Mouse (Mus musculus) thymus, postnatal 25 days (tissue): ENCODE data around the gene Ptpn11.

Source experiments
- DNase-seq: peaks from one replicate; pipeline ENCODE4 v3.0.0; 2022

The Ptpn11 gene

DNA sequence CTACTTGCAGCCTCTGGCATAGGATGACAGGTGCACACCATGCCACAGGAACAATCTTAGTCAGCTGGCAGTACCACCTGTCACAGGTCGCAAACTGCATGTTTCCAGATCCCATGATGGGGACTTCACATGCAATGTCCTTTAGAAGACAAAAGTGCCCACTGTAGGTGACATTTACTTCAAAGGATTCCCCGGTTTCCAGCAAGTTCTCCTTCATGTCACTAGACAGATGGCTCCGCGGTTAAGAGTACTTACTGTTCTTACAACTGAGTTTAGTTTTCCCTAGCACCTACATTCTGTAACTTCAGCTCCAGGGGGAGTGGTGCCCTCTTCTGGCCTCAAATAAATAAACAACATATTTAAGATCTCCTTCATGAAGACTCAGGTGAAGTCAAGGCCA lies 18.4 kb downstream of the Ptpn11 start:
- DNase-seq, result no peak

DNA sequence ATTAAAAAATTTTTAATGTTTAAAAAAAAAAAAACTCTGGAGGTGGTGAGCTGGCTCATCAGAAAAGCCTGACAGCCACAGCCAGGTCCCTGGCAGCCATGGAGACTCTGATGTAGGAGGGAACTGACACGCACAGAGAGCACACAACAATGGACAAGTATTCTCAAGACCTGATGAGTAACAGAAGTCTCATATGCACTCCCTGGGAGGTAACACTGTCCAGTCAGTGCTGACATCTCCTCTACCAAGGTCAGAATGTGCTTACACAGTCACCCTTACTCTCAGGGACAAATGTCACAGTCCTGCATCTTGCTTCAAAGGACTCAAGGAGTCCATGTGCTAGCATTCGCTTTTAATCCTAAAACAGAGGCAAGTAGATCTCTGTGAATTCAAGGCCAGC lies 21.6 kb downstream of the Ptpn11 start:
- DNase-seq, result no peak

DNA sequence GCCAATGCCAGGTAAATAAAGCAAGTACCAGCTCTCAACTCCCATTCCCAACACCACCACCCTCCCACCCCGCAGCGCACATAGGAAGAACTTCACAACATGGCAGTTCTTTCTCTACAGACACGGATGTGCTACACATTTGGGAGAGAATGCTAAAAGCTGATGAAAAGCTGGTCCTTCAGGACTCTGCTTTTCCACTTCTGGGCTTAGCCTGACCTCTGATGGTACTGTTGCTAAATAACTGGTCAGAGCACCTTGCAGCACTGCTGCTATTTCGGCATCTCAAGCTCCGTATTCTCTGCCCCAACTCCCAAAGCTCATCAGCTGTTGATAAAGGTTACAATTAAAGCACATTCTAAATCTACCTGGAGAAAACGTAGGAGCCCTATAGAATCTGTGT lies 24.3 kb downstream of the Ptpn11 start:
- no peak for DNase-seq

DNA sequence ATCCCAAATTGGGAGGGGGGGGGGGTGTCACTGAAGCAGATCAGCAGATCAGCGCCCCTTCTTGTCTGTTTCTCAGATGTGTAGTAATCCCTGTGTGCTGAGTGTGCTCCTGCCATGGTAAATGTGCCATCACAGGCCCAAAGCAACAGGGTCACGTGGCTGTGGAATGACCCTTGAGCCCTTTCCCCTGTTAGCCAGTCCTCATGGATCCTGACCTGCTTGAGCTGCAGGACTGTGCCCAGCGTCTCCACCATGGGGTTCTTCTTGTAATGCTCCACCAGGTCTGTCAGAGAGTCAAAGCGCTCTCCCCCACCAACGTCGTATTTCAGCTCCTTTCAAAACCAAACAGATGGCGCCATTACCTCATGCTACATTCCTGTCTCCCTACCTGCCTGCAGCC lies 28.3 kb downstream of the Ptpn11 start:
- DNase-seq, result no peak

DNA sequence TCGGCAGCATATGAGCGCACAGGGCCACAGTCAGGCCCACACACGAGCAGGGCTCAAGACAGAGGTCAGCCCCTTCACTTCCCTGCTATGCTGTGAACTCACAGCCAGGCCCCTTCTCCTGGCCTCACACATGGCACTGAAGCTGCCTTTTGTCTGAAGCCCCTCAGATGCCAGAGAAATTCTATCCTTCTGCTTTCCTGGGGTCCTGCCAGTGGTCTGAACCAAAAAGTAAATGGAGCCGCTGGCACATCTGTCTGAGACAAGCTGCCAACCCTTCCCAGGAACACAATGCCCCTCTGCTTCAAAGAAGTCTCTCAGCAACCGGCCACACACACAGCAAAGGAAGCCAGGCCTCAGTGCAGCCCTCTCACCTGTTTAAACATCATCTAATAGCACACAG lies 28.9 kb downstream of the Ptpn11 start:
- no peak for DNase-seq

DNA sequence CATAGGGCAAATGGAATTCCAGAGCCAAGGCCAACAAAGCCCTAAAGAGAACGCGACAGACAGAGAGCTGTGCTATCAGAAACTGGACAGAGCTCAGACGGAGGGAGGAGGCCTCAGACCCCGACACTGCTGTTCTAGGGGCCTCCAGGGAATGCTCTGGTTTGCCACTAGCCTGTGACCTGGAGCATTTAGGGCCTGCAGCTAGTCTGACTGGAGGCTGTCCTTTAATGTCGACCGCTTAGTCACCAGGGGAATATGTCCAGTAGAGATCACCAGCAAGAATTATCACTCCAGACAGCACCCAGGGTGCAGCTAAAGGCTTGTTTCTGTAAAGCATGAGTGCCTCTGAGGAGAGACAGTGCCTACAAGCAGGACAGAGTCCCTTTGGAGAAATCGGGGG lies 32.2 kb downstream of the Ptpn11 start:
- DNase-seq, result no peak

DNA sequence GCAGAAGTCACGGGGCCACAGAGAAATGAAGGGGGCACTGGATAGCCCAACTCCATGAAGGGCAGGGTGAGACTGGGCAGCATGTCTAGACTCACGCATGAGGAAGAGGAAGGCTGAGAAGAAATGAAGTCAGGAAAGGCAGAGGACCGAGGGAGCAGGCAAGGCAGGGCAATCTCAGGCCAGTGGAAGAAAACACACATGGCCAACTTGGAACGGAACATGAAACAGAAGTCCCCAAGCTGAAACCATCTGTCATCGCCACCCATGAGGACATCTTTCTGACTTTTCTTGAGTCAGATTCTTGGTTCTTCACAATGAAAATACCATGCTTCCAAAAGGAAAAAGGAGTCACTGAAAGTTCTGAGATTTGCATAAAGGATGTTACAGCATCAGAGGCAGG lies 33.7 kb downstream of the Ptpn11 start:
- no peak for DNase-seq

DNA sequence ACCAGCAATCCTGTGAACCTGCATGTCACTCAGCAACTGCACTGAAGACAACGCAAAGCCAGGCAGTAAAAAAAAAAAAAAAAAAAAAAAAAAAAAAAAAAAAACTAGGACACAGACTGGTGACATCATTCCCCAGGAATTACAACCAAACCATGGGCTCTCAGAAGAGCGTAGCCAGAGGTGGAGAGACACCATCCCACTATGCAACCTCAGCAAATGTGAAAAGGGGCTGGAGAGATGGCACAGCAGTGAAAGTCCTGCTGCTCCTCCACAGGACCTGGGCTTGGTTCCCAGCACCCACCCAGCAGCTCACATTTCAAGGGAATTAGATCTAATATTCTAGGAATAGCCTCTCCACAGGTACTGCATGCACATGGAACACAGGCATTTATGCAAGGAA lies 34.2 kb downstream of the Ptpn11 start:
- DNase-seq, result no peak

DNA sequence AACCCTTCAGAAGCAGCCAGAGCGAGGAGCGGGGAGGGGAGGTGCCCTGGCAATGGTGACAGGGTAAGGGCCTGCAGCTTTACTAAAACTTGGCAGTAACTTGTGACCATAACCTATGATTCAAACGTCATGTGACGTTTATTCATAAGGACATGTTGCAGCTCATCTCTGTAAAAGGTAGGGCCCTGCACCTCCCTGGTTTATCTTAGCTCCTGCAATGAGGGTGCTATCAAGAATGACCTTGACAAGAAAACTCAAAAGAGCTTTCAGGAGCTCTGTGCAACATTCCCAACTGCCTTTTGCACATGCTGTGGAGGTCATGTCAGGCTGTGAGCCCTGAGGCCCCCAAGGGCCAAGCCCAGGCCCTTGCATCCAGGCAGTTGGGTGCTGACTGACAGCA lies 35.1 kb downstream of the Ptpn11 start:
- no peak for DNase-seq

DNA sequence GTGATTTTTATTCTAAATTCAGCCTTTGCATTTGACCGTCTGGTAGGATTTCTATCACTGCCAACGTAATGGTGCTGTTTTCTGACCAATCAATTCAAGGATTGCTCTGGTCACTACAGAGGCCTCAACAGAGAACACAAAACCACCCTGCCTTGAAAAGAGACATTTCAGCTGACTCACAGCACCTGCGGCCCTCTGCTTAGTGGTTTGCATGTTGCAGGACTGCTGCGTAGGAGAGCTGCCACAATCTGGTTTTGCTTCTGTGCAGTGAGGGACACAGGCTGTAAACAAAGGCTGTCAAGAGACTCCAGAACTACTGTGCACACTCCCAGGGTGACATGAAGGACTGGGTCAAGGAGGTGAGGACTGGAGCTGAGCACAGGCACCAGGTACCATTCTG lies 40.5 kb downstream of the Ptpn11 start:
- no peak for DNase-seq

DNA sequence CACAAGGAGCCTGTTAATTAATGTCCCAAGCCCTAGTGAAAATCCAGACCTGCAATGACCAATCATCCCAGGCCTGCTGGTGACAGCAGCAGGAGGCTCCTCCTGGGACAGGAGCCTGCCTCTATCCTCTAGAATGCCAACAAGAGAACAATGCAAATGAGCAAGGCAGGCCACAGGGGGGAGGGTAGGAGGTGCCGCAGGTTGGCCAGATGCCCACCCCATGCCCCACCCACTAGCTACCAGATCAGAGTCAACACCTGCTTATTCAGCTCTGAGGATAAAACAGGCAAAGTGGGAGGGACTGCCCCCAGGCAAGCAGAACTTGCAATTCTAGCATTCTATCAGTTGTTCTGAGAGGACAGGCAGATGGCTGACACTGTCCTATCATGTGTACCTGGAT lies 42.0 kb downstream of the Ptpn11 start:
- DNase-seq, result no peak

DNA sequence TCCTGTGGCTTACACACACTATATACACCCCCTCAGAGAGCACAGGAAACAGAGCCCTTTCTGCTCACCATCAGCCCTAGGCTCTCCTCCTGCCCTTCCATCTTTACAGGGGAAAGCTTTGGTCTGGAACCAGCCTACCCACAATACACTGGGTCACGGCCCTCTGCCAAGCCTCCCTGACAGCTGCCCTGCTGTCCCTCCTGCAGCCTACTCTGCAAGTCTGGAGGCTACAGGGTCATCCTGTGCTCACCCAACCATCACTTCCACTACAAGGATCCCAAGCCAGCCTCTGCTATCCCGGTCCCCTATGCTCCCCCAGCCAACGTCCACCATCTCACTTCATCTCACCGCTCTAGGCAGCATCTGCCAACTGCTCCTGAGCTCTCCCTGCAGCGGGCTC lies 44.9 kb downstream of the Ptpn11 start:
- no peak for DNase-seq

DNA sequence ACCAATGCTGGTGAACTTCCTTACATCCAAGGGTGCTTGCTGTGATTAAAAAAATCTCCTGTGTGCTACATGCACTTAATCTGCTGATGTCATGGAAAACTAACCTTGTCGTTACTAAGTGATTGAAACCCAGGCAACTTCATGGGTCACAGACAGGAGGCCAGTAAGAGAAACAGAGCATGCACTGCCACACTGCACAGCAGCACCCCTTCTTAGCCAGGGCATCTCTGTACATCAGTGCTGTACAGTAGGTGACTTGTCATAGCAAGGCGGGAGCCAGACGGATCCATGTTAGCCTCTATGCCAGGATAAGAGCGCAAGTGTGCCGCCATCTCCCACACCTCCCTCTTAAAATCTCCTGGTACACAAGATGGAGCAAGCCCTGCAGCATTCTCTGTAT lies 45.6 kb downstream of the Ptpn11 start:
- no peak for DNase-seq

DNA sequence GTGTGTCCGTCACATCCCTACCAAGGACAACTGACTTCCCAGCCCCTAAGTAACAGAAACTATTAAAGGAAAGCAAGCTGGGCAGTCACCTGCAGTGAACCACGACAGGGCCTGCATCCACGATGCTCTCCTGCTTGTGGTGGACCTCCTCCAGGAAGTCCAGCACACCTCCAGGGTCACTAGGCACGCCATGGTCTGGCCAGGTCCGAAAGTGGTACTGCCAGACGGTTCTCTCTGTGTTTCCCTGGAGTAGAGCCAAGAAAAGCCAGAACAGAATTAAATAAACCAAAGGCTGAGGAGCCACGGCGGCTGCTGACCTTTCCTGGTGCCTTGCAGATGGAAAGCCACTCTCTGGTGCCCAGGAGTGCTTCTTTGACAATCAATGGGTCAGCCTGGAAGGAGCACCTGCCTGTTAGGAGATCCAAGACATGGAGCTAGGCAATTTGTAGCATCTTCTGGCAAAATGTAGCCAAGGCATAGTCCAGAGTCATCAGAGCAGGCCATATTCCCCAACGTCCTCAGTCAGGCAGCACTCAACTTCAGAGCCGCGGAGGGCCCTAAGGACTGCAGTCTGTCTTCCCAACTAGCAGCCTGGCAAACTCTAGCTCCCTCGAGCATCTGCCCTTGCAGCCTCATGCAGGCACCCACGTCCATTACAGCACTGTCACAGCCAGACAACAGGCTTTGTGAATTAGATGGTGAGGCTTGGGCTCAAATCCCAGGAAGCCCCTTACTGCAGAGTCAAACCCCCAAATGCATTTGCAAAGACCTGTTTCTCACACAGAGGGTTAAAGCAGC lies 46.6 kb downstream of the Ptpn11 start:
- DNase-seq, result no peak

DNA sequence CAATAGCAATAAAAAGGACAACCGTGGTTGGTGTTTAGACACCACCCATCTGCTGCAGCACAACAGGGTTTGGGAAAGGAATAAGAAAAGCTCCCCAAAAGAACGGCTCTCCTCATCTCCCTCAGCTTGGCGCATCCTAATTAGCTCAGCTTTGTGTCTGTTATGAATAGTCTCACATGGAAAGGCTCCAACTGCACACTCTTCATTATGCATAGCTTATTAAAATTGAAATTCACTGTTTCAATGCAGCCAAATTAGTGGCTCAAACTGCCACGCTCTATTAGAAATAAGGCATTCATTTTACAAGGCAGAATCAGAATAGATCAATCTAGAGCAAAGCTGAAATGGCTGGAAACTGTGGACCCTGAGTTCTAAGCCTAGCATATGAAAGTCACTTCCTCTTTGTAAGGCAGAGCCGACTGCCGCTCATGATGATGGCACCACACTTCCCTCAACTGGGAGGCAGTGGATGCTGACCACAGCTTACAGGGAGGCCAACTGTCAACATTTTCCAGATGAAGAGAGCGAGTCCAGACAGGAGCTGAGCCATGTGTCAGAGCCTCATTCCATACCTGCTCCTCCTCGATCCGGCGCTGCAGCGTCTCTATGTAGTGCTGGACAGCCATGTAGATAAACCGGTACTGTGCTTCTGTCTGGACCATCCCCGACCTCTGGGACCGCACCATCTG lies 48.6 kb downstream of the Ptpn11 start:
- no peak for DNase-seq

DNA sequence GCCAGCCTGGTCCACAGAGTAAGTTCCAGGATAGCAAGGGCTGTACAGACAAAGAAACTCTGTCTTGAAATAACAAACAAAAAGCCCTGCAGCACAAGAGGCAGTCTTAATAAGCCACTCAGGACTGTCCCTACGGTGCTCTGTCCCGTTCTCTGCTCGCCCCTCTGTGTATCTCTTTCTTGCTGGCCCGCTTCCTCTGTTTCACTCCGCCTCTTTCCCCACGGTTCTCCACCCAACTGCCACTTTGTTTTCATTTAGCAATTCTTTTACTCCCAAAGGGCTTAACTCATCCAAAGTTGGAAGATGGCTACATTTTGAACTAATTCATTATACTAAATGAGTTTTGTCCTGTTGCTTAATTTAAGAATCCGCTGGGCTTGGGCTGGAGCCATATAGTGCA lies 50.9 kb downstream of the Ptpn11 start:
- no peak for DNase-seq

DNA sequence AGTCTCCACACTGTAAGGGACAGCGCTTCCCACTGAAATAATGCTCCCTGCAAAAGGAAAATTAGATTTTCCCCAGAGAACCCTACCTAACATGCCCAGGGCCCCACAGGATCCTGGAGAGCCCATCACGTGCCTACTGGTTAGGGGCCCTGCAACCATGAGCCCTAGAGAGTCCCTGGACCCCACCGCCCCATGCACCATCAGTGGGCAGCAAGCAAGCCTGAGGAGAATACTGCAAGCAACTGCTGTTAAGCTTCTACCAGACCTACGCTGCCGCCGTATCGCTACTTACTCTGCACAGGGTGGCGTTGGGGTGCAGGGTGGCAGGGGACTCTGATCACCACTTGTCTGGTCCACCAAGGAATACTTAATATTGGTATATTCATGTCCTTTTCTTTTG lies 54.1 kb downstream of the Ptpn11 start:
- no peak for DNase-seq

DNA sequence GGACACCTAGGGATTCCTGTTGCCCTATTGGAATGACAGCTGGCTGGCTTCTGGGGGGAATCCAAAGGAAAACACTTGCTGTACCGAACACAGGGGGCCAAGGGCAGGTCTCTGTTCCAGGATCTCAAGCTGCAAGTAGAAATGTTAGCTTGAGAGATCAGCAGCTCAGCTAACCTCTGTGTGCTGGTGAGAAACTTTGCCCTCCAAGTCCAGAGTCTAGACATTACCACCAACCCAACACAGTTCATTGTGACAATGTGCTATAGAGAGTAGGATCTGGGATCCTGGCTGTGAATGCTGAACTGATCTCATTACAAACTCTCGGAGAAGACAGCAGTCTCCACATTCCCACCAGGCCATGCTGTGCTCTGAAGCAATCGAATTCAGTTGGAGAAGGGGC lies 59.4 kb downstream of the Ptpn11 start:
- no peak for DNase-seq

DNA sequence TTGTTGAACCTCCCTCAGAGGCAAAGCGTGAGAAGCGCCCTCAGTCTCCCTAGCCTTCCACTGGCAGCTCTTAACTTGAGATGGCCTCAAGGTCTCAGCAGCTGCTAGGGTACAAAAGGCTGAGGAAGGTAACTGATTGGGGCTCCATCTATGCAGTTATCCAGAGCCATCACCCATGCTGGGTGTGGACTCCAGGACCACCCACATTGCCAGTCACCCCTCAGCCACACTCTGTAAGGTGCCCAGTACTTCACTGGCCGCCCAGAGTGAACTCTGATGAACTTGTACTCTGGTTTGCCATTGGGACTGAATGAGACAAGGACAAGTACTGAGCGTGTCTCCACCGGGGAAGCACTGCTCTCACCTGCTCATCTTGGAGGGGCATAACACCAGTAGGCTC lies 61.9 kb downstream of the Ptpn11 start:
- DNase-seq, result no peak

DNA sequence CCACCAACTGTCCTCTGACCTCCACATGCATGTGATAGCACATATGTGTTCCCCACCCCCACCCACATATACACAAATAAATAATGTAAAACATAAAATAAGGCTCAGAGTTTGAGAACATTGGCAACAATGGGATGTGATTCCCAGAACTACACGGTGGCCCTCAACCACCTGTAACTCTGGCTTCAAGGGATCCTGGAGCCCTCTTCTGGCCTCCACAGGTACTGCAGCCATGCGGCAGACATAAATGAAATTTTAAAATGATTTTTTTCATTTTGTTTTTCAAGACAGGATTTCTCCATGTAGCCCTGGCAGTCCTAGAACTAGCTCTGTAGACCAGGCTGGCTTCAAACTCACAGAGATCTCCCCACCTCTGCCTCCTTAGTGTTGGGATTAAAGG lies 65.1 kb downstream of the Ptpn11 start:
- no peak for DNase-seq

DNA sequence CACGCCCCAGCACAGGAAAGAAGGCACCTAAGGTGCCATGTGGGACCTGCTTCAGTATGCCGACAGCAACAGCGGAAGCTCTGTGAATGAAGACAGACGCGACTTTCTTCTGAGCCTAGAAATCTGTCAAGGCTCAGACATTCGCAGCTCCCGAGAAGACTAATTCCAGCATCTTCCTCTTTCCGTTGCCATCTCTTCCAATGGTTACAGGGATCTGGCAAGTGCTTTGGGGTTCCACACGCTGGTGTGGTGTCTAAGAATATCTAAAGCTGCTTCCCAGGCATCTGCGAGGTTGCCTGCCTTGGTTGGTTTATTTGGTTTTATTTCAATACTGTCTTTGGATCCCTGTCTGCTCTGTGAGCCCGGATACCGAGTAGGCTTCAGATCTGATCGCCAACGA lies 65.6 kb downstream of the Ptpn11 start:
- no peak for DNase-seq

DNA sequence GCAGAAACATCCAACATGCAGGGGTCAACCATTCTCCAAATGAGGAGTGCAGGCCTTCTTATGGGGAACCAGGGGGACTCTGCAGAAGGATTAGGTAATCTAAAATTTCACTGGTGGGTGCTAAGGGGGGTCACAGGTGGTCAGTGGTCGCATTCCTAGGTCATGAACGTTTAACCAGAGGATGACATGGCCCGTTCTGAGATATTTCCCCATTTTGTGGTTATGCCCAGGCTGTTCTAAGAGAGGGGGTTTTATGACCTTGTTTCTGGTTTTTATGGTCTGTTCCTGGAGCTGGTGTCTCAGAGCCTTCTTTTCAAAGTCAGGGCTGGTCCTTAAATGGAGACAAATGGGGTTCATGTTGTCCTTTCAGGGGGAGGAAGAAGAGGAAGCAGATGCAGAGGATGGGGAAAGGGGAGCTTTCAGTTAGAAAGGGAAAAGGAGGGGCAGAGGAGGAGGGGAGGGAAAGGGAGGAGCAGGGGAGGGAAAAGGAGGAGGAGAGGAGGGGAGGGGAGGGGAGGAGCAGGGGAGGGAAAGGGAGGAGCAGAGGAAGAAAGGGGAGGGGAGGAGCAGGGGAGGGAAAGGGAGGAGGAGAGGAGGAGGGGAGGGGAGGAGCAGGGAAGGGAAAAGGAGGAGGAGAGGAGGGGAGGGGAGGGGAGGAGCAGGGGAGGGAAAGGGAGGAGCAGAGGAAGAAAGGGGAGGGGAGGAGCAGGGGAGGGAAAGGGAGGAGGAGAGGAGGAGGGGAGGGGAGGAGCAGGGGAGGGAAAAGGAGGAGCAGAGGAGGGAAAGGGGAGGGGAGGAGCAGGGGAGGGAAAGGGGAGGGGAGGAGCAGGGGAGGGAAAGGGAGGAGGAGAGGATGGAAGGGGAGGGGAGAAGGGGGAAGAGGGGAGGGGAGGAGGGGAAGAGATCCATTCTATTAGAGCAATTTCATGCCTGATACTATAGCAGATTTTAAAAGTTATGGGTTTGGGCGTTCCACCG lies 66.7 kb downstream of the Ptpn11 start:
- DNase-seq, result no peak

DNA sequence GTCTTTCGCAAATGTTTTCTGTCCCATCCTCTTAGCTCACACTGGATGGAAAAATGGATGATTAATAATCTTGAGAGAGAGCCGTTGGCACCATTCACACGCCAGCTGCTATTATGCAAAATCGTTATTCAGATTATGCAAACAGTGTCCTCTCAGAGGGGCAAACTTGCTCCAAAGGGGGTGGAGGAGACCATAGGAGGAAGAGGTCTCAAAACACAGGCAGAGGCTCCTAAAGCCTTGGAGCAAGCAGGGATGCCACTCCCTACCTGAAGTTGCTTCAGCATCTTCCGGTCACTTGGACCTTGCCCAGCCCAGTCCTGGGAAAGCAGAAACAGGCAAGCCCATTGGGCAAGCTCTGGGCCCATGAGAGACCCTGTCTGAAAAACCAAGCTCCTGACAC lies 67.8 kb downstream of the Ptpn11 start:
- DNase-seq, result no peak

DNA sequence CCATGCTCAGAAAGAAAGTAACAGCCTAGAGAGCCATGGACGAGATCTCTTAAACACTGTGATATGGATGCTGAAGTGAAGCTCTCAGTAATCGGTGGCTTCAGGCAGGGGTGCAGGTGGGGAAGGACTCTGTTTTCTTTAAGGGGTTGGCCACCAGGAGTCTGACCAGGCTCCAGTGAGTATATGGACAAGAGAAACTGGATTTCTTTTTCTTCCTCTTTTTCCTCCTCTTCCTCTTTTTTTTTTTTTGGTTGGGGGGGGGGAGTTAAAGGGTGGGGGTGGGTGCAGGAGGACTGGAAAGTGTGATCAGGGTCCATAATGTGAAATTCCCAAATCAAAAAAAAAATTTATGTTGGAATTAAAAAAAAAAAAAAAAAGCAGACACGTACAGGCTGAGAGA lies 68.6 kb downstream of the Ptpn11 start:
- DNase-seq, result no peak
